Mouse (Mus musculus) heart, embryonic 12.5 days (tissue): ENCODE data around the gene Cux1. TPM values are rescaled to one million over a fixed set of nuclear protein-coding genes. Genes with fewer than 3 reads are reported as not detected.

Experiments
- ATAC-seq: fragments of 200-750 bp; cut with Nextera tagmentation; 2 replicates; pipeline ENCODE4 v1.8.0; 2017; ENCODE audit warnings: moderate TSS enrichment, moderate library complexity; ENCODE audit not compliant: insufficient number of reproducible peaks, low FRiP score
- H3K27ac ChIP-seq: fragments of 300-500 bp; sonication (generic); 2 replicates; pipeline ENCODE4 v1.5.1; 2016; ENCODE audit warnings: mild to moderate bottlenecking, moderate library complexity; ENCODE audit not compliant: poor library complexity, severe bottlenecking
- H3K27me3 ChIP-seq: fragments of 300-500 bp; sonication (generic); replicated peaks from 2 replicates; pipeline ENCODE4 v1.6.1; 2016; ENCODE audit warnings: mild to moderate bottlenecking, moderate library complexity
- H3K36me3 ChIP-seq: fragments of 300-500 bp; sonication (generic); 2 replicates; pipeline ENCODE4 v1.6.1; 2016; ENCODE audit warnings: mild to moderate bottlenecking, moderate library complexity
- H3K4me1 ChIP-seq: fragments of 300-500 bp; sonication (generic); replicated peaks from 2 replicates; pipeline ENCODE4 v1.6.1; 2016; ENCODE audit warnings: mild to moderate bottlenecking
- H3K4me2 ChIP-seq: fragments of 300-500 bp; sonication (generic); 2 replicates; pipeline ENCODE4 v1.6.1; 2016; ENCODE audit warnings: mild to moderate bottlenecking, moderate library complexity
- H3K4me3 ChIP-seq: fragments of 300-500 bp; sonication (generic); 2 replicates; pipeline ENCODE4 v1.5.1; 2016; ENCODE audit warnings: mild to moderate bottlenecking
- H3K9ac ChIP-seq: fragments of 300-500 bp; sonication (generic); 2 replicates; pipeline ENCODE4 v1.6.1; 2016; ENCODE audit warnings: mild to moderate bottlenecking, moderate library complexity
- H3K9me3 ChIP-seq: fragments of 300-500 bp; sonication (generic); replicated peaks from 2 replicates; pipeline ENCODE4 v1.6.1; 2016; ENCODE audit warnings: mild to moderate bottlenecking, moderate library complexity
- WGBS: fragments of 180-500 bp; shearing (Covaris S2); methylation state at CpG from one replicate; pipeline ENCODE4 v1.1.7; 2016; 5-methylcytosine and 5-hydroxymethylcytosine counted together
- polyA plus RNA-seq: library from polyadenylated mRNA; unstranded; fragments of >200 nt; fragmentation: Nextera tagmentation; extraction: Ambion mirVana; gene quantifications from 2 replicates; pipeline ENCODE4 v1.2.1, GENCODE M21; 2016

Cux1 gene
- polyA plus RNA-seq, 1 experiment from 2014 or later: 81.0 TPM

DNA sequence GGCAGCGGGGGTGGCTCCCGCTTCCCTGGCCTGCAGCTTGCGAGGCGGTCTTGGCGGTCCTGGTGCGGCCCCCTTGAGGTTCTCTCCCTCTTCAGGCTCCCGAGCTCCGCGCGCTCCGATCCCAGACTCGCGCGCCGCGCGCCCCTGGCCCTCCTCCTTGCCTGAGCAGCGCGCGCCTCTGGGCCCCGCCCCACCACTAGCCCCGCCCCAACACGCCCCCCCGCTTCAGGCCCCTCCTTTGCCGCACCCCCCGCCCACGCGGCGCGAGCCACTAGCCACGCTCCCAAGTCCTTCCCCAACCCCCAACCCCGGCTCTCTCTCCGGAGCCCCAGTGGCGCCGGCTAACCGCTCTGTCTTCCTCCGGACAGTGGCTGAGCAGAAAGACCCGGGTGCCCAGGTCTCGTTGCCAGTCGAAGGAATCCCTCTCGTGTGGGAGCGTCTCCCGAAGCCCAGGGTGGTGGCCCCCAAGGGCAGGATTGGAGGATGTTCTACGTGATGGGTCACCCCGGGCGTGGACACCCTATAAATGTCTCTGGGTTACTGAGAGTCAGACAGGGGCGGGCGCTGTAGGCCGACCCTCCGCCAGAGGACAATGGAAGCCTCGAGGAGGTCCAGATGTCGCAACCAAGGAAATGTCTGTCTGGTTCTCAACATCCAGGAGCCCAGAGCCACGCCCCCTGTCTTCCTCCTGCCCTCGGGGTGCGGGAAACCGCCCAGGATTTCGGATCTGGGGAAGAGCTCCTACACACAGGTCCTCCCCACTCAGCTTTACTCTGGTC lies 322.3 kb downstream of the Cux1 start:
- Histone ChIP-seq H3K27ac (0 out of 2 replicates have a peak overlapping the region, but pooled peaks have one; percentile 43), H3K9me3 (no peaks in the 10 kb centered on the region), H3K36me3 (peaks cover 4% of the 10 kb centered on the region; the same call in 1 of the 2 replicates)

DNA sequence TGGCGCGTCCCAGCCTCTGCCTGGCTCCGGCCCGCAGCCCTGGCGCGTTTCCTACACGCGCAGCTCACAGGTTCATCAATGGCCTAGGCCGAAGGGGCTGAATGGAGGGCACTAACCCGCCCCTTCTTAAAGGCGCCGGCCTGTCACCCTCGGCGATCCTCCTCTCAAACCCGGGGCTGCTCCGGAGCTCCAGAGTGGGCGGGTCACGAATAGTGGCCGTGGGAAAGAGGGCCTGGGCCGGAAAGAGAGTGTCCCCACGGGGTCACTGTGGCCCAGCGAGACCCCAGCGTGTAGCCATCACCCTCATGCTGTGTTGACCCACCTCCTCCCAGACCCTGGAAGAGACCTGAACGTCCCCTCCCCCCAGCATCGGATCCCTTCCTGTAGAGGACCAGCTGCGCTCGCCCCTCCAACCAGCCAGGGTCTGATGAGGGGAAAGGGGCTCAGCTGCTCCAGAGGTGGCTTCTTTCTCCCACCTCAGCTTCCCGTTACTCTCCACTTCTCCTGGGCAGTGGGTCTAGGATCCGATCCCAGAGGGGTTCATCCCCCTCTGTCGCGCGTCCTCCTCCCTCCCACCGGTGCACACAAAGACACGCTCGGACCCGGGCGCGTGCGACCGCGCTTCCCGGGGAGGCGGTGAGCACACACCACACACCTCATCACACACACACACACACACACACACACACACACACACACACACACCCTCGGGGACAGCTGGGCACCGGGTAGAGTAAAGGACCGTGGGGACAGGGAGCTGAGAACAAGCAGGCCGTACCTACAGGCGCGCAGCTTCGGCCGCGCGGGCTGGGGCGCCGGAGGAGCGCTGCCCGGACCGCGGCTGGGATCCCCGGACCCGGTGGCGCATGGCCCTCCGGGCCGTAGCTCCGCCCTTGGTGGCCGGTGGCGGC lies 323.2 kb downstream of the Cux1 start:
- H3K36me3 ChIP-seq: 0 out of 2 replicates have a peak, but pooled peaks cover 4% of the 10 kb centered on the region
- H3K4me2 ChIP-seq: peak overlapping the region; percentile 95
- H3K27ac ChIP-seq: no peak overlapping the region
- H3K9ac ChIP-seq: peak overlapping the region; percentile 72
- peaks cover 20% of the 10 kb centered on the region for H3K4me1 ChIP-seq
- peaks cover 28% of the 10 kb centered on the region for H3K27me3 ChIP-seq
- peak; percentile 30 for ATAC-seq
- H3K9me3 ChIP-seq: no peaks in the 10 kb centered on the region
- peak overlapping the region; percentile 65 for H3K4me3 ChIP-seq
- WGBS: under 1% methylated on average over 67 of the region's 67 CpGs

More for the DNA sequence above, 322.3 kb downstream of the Cux1 start:
- peak overlapping the region; percentile 72 for H3K9ac ChIP-seq
- H3K4me2 ChIP-seq: peak overlapping the region; percentile 95
- H3K4me3 ChIP-seq: peak overlapping the region; percentile 65
- H3K27me3 ChIP-seq: peaks cover 25% of the 10 kb centered on the region
- under 1% methylated on average over 50 of the region's 57 CpGs for WGBS
- peaks cover 20% of the 10 kb centered on the region for H3K4me1 ChIP-seq
- peak; percentile 74 for ATAC-seq

DNA sequence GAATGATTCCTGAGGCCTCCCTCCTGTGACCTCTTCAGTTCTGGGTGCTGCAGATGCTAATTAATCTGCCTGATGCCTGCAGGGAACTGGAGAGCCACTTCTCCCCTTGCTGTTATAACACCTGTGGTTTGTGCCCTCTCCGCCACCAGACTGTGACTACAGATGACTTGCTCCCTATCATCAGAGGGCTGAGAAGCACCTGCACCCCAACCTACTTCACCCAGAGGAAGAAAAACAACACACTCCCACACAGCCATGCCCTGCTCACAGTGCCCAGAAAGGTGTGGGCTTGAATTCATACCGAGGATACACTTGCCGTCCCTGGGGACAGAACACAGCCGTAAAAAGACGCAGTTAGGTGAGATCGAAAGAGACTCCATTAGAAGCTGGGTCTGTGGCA lies 326.1 kb downstream of the Cux1 start:
- peaks cover 54% of the 10 kb centered on the region for H3K27me3 ChIP-seq
- H3K36me3 ChIP-seq: no peaks in the 10 kb centered on the region
- H3K9me3 ChIP-seq: no peaks in the 10 kb centered on the region
- no peak overlapping the region for H3K27ac ChIP-seq
- H3K4me3 ChIP-seq: no peak overlapping the region
- H3K4me2 ChIP-seq: no peak overlapping the region
- no peak overlapping the region for H3K9ac ChIP-seq
- ATAC-seq: no peak
- WGBS: 67% methylated on average over 6 of the region's 6 CpGs
- H3K4me1 ChIP-seq: peaks cover 28% of the 10 kb centered on the region

DNA sequence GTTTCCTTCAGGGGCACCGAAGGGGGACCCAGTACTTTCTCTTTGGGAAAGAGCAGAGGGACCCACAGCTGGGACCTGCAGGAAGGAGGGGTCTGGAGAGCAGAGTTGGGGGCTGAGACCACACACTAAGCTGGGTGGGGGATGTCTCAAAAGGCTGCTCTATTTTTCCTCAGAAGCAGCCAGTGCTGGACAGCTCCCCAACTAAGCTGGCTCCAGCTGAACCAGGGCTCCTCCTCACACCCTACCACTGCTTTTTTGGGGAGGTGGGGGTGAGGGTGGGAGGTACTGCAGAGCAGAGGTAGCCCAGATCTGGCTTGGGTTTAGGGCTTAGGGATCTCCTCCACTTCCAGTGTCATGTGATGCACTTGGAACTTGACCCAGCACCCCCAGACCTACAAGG lies 326.9 kb downstream of the Cux1 start:
- Histone ChIP-seq H3K27ac (no peak overlapping the region), H3K9ac (no peak overlapping the region), H3K4me2 (no peak overlapping the region), H3K4me1 (peaks cover 24% of the 10 kb centered on the region), H3K36me3 (no peaks in the 10 kb centered on the region), H3K27me3 (peaks cover 59% of the 10 kb centered on the region), H3K9me3 (no peaks in the 10 kb centered on the region), H3K4me3 (no peak overlapping the region)
- 42% methylated on average over 1 of the region's 1 CpGs for WGBS
- no peak for ATAC-seq

DNA sequence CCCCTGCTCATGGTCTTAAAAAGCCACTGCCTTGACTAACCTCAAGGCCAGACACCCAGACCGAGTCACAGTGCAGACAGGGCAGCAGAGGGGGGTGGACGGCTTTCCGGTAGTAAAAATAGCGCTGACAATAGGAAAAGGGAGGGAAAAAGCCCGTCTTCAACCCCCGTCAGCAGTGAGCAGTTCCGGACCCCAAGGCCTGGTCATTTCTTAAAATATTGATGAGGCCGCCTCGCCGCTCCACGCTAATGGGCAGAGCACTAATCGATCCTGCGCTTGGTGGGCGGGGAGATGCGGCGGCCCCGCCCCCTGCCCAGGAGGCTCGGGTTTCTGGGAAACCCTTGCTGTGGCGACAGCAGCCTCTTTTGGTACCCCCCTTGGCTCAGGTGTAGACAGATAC lies 329.7 kb downstream of the Cux1 start:
- Histone ChIP-seq H3K4me1 (peaks cover 8% of the 10 kb centered on the region), H3K27ac (no peak overlapping the region), H3K4me3 (peak overlapping the region; percentile 33), H3K36me3 (no peaks in the 10 kb centered on the region), H3K9ac (0 out of 2 replicates have a peak overlapping the region, but pooled peaks have one; percentile 21), H3K27me3 (peaks cover 81% of the 10 kb centered on the region), H3K9me3 (no peaks in the 10 kb centered on the region), H3K4me2 (peak overlapping the region; percentile 68)
- ATAC-seq: no peak
- under 1% methylated on average over 19 of the region's 19 CpGs for WGBS

DNA sequence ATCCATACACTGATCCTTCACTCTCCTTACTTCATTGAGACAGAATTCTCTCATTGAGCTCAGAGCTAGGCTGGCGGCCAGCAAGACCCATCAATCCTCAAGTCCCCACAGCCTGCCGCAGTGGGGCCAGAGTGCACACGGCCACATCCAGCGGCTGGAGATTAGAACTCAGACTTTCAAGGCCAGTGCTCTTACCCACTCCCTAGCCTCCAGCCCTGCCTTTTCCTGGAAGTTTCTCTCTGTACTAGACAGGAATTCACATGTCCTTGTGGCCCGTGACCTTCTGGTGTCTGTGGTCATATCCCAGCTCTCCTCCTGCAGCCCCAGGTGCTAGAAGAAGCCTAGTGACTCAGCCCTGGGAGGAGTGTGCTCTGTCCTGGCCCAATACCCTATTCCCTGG lies 330.7 kb downstream of the Cux1 start:
- Histone ChIP-seq H3K9me3 (no peaks in the 10 kb centered on the region), H3K9ac (no peak overlapping the region), H3K27me3 (peaks cover 83% of the 10 kb centered on the region), H3K4me3 (no peak overlapping the region), H3K4me2 (no peak overlapping the region), H3K36me3 (no peaks in the 10 kb centered on the region), H3K27ac (no peak overlapping the region), H3K4me1 (peaks cover 8% of the 10 kb centered on the region)
- WGBS: 54% methylated on average over 5 of the region's 5 CpGs
- no peak for ATAC-seq

DNA sequence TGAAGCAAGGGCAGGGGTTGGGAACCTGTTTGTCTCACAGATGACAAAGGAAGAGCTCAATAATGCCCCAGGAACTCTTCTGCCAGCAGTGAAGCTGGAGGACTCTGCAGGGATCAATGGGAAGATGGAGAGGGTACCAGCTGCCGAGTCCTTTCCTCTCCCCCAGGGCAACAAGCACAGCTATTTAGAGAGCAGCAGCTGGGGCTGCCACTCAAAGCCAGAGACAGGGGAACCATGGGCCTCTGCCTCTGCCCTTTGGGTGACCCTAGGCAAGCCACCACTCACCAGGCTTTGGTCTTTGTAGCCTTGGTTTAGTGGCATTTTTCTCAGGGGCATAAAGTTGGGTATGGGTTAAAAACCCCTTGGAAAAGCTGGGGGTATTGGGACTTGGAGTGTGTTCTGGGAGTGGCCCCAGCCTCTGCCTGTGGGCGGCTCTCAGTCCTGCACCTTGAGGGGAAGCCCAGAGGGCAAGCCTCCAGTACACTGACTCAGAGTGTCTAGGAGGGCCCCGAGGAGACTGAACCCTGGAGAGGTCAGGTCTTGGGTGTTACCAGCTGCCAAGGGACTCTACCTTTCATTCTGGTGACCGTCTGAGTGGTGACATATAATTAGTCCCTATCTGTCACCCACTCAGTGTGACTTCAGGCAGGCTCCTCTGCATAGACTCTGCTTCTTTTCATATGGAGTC lies 336.8 kb downstream of the Cux1 start:
- H3K9me3 ChIP-seq: no peaks in the 10 kb centered on the region
- H3K27me3 ChIP-seq: peaks cover 52% of the 10 kb centered on the region
- no peak overlapping the region for H3K9ac ChIP-seq
- H3K4me1 ChIP-seq: no peaks in the 10 kb centered on the region
- no peak overlapping the region for H3K4me2 ChIP-seq
- no peak for ATAC-seq
- WGBS: 53% methylated on average over 4 of the region's 4 CpGs
- no peaks in the 10 kb centered on the region for H3K36me3 ChIP-seq
- no peak overlapping the region for H3K4me3 ChIP-seq
- no peak overlapping the region for H3K27ac ChIP-seq

DNA sequence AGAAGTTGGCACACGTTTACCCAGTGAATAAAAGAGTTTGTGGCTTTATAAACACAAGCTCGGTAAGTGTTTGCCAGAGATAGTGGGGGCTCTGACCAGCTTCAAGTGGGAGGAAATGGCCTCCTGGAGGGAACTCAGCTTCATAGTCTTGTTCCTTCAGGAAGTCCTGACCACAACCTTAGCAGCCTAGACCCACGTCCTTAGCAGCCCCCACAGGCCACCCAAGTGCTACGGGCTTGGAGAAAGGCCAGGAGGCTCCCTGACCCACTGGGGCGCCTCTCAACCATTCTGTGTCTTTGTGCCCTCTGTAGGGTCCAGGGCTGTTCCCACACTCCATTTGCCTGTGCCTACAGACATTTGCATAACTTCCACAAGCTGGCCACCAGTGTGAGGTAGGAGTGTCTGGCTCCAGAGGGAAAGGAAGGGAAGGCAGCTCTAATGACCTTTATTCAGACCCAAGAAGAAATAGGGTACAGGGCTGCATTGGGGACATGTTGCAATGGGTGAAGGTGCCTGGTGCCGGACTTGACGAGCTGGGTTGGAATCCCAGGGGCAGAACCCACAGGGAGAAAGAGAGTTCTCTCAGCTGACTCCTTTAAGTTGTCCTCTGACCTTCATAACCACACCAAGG lies 340.9 kb downstream of the Cux1 start:
- H3K4me1 ChIP-seq: no peaks in the 10 kb centered on the region
- no peak overlapping the region for H3K4me3 ChIP-seq
- ATAC-seq: no peak
- peaks cover 13% of the 10 kb centered on the region for H3K27me3 ChIP-seq
- H3K9me3 ChIP-seq: no peaks in the 10 kb centered on the region
- no peak overlapping the region for H3K27ac ChIP-seq
- WGBS: 59% methylated on average over 7 of the region's 7 CpGs
- H3K4me2 ChIP-seq: no peak overlapping the region
- no peaks in the 10 kb centered on the region for H3K36me3 ChIP-seq
- no peak overlapping the region for H3K9ac ChIP-seq

DNA sequence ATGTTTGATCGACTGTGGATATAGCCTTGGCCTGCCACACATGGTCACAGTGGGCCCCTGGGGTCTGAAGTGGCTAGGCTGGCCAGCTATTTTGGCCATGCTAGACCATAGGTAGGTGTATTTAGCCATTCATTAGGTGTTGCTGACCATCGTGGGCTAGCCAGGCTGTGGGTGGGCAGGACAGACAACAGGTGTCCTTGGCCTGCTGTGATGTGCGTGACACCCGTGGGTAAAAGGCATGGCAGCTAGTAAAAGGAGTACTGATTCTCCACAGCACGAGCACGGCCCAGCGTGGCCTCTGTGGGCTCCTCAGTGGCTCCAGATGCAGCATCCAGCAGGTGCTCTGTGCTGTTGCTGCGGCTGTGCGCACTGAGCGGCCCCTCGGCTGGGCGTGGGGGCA lies 348.7 kb downstream of the Cux1 start:
- H3K9me3 ChIP-seq: peaks cover 9% of the 10 kb centered on the region
- no peak for ATAC-seq
- no peak overlapping the region for H3K4me2 ChIP-seq
- no peak overlapping the region for H3K4me3 ChIP-seq
- 67% methylated on average over 12 of the region's 12 CpGs for whole genome bisulfite sequencing
- H3K36me3 ChIP-seq: no peaks in the 10 kb centered on the region
- no peaks in the 10 kb centered on the region for H3K4me1 ChIP-seq
- peaks cover 13% of the 10 kb centered on the region for H3K27me3 ChIP-seq
- no peak overlapping the region for H3K9ac ChIP-seq
- H3K27ac ChIP-seq: no peak overlapping the region

DNA sequence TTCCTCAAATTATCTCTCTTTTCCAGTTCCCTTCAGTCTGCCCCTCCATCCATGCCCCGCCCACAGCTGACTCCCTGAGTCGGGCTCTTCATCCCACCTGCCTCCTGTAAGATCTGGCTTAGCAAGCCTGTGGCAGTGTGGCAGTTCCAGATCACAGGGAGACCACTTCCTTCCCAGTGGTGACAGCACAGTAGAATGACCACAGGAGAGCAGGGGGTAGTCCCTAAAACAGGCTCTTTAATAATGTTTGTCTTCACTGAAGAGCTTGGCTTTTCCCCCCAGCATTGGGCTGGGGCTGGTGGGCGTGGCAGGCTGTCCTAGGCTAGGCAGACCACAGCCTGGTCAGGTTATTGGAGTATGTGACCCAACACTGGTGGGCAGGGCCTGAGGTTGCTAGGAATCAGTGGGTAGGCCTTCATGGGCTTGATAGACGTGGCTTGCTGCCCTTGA lies 349.3 kb downstream of the Cux1 start:
- H3K4me2 ChIP-seq: no peak overlapping the region
- 61% methylated on average over 4 of the region's 4 CpGs for WGBS
- no peak overlapping the region for H3K4me3 ChIP-seq

More for the DNA sequence above, 349.3 kb downstream of the Cux1 start:
- ATAC-seq: no peak
- no peaks in the 10 kb centered on the region for H3K4me1 ChIP-seq
- H3K27me3 ChIP-seq: peaks cover 13% of the 10 kb centered on the region
- H3K9ac ChIP-seq: no peak overlapping the region
- peaks cover 9% of the 10 kb centered on the region for H3K9me3 ChIP-seq
- no peak overlapping the region for H3K27ac ChIP-seq
- H3K36me3 ChIP-seq: no peaks in the 10 kb centered on the region
